Mouse (Mus musculus) neural tube, embryonic 11.5 days (tissue): ENCODE measurements around the gene 1700025G04Rik. TPM values are rescaled to one million over a fixed set of nuclear protein-coding genes. Genes with fewer than 3 reads are reported as not detected.

ENCODE experiments used
- ATAC-seq: fragments of 200-750 bp; cut with Nextera tagmentation; 2 replicates; pipeline ENCODE4 v1.8.0; 2017; ENCODE audit warnings: moderate number of reproducible peaks, mild to moderate bottlenecking, moderate TSS enrichment, moderate library complexity; ENCODE audit not compliant: insufficient read depth, low FRiP score, low TSS enrichment
- DNase-seq: peaks from one replicate; pipeline ENCODE4 v3.0.0-alpha.2; 2015; ENCODE audit warnings: low spot score
- H3K27ac ChIP-seq: fragments of 300-500 bp; sonication (generic); 2 replicates; pipeline ENCODE4 v1.5.1; 2014; ENCODE audit warnings: low read depth, mild to moderate bottlenecking, low read length
- H3K27me3 ChIP-seq: fragments of 300-500 bp; sonication (generic); 2 replicates; pipeline ENCODE4 v1.6.1; 2014; ENCODE audit warnings: mild to moderate bottlenecking, low read length, mixed read lengths; ENCODE audit not compliant: control insufficient read depth, insufficient read depth
- H3K36me3 ChIP-seq: fragments of 300-500 bp; sonication (generic); 2 replicates; pipeline ENCODE4 v1.6.1; 2014; ENCODE audit warnings: mild to moderate bottlenecking, low read length, moderate library complexity, mixed read lengths; ENCODE audit not compliant: control insufficient read depth, insufficient read depth
- H3K4me1 ChIP-seq: fragments of 300-500 bp; sonication (generic); 2 replicates; pipeline ENCODE4 v1.6.1; 2014; ENCODE audit warnings: low read length, mixed read lengths; ENCODE audit not compliant: control insufficient read depth, insufficient read depth
- H3K4me2 ChIP-seq: fragments of 300-500 bp; sonication (generic); 2 replicates; pipeline ENCODE4 v1.6.1; 2014; ENCODE audit warnings: low read depth, mild to moderate bottlenecking, moderate library complexity
- H3K4me3 ChIP-seq: fragments of 300-500 bp; sonication (generic); 2 replicates; pipeline ENCODE4 v1.5.1; 2014; ENCODE audit warnings: low read depth, low read length
- H3K9ac ChIP-seq: fragments of 300-500 bp; sonication (generic); 2 replicates; pipeline ENCODE4 v1.6.1; 2014; ENCODE audit warnings: mild to moderate bottlenecking, low read length
- H3K9me3 ChIP-seq: fragments of 300-500 bp; sonication (generic); 2 replicates; pipeline ENCODE4 v1.6.1; 2016; ENCODE audit warnings: low read length; ENCODE audit not compliant: control insufficient read depth
- WGBS: fragments of 180-500 bp; shearing (Covaris S2); extraction: QIAGEN DNeasy Blood & Tissue Kit; methylation state at CpG from one replicate; pipeline ENCODE4 v1.1.7; 2014; 5-methylcytosine and 5-hydroxymethylcytosine counted together
- polyA plus RNA-seq: library from polyadenylated mRNA; unstranded; fragments of >200 nt; fragmentation: Nextera tagmentation; extraction: Ambion mirVana; gene quantifications from 2 replicates; pipeline ENCODE4 v1.2.1, GENCODE M21; 2014

The 1700025G04Rik gene
- polyA plus RNA-seq, 1 experiment from 2014 or later: 40.7 TPM

GRCm38 (mm10) chr1:151825065-151825464 is 264.9 kb downstream of the 1700025G04Rik start:
- no peak for DNase-seq
- Histone ChIP-seq H3K27ac (no peak overlapping the region), H3K4me1 (no peaks in the 10 kb centered on the region), H3K27me3 (no peaks in the 10 kb centered on the region), H3K4me2 (no peak overlapping the region), H3K9ac (no peak overlapping the region), H3K36me3 (no peaks in the 10 kb centered on the region), H3K9me3 (no peaks in the 10 kb centered on the region), H3K4me3 (no peak overlapping the region)
- ATAC-seq: no peak
- WGBS: 89% methylated on average over 7 of the region's 7 CpGs

- ATAC-seq (no peak), DNase-seq (peak; percentile 69)
- Histone ChIP-seq H3K27ac (no peak overlapping the region), H3K4me1 (no peaks in the 10 kb centered on the region), H3K36me3 (peaks cover 2% of the 10 kb centered on the region), H3K9ac (no peak overlapping the region), H3K9me3 (no peaks in the 10 kb centered on the region), H3K27me3 (no peaks in the 10 kb centered on the region), H3K4me2 (no peak overlapping the region), H3K4me3 (no peak overlapping the region)
- WGBS: 38% methylated on average over 5 of the region's 5 CpGs
These were observed 269.5 kb downstream of the 1700025G04Rik start for GRCm38 (mm10) chr1:151820457-151820856.

GRCm38 (mm10) chr1:151819190-151819589 is 270.7 kb downstream of the 1700025G04Rik start:
- DNase-seq (no peak), ATAC-seq (no peak)
- WGBS: 86% methylated on average over 7 of the region's 7 CpGs
- Histone ChIP-seq H3K27me3 (no peaks in the 10 kb centered on the region), H3K27ac (no peak overlapping the region), H3K9me3 (no peaks in the 10 kb centered on the region), H3K36me3 (peaks cover 2% of the 10 kb centered on the region), H3K9ac (no peak overlapping the region), H3K4me3 (no peak overlapping the region), H3K4me1 (no peaks in the 10 kb centered on the region), H3K4me2 (no peak overlapping the region)

GRCm38 (mm10) chr1:151816051-151816450 is 273.9 kb downstream of the 1700025G04Rik start:
- no peaks in the 10 kb centered on the region for H3K9me3 ChIP-seq
- H3K36me3 ChIP-seq: peaks cover 2% of the 10 kb centered on the region
- no peaks in the 10 kb centered on the region for H3K4me1 ChIP-seq
- DNase-seq (no peak), ATAC-seq (no peak)
- H3K27me3 ChIP-seq: no peaks in the 10 kb centered on the region
- no peak overlapping the region for H3K9ac ChIP-seq
- H3K4me2 ChIP-seq: no peak overlapping the region
- no peak overlapping the region for H3K4me3 ChIP-seq
- no peak overlapping the region for H3K27ac ChIP-seq
- WGBS: 88% methylated on average over 3 of the region's 3 CpGs

- no peaks in the 10 kb centered on the region for H3K27me3 ChIP-seq
- H3K9me3 ChIP-seq: no peaks in the 10 kb centered on the region
- no peaks in the 10 kb centered on the region for H3K4me1 ChIP-seq
- no peak overlapping the region for H3K9ac ChIP-seq
- no peak for ATAC-seq
- H3K27ac ChIP-seq: no peak overlapping the region
- H3K36me3 ChIP-seq: no peaks in the 10 kb centered on the region; the same call in none of the 2 replicates
- no peak overlapping the region for H3K4me3 ChIP-seq
- no peak overlapping the region for H3K4me2 ChIP-seq
- no peak for DNase-seq
- 77% methylated on average over 13 of the region's 13 CpGs for WGBS
These were observed 277.8 kb downstream of the 1700025G04Rik start for GRCm38 (mm10) chr1:151812004-151812712.

- WGBS: 86% methylated on average over 16 of the region's 16 CpGs
- Histone ChIP-seq H3K36me3 (no peaks in the 10 kb centered on the region; the same call in none of the 2 replicates), H3K4me2 (no peak overlapping the region), H3K4me1 (no peaks in the 10 kb centered on the region), H3K9ac (no peak overlapping the region), H3K27ac (no peak overlapping the region), H3K9me3 (no peaks in the 10 kb centered on the region), H3K4me3 (no peak overlapping the region), H3K27me3 (no peaks in the 10 kb centered on the region)
- ATAC-seq (no peak), DNase-seq (no peak)
These were observed 278.5 kb downstream of the 1700025G04Rik start for GRCm38 (mm10) chr1:151811456-151811855.

- DNase-seq (no peak), ATAC-seq (no peak)
- no peaks in the 10 kb centered on the region for H3K4me1 ChIP-seq
- no peaks in the 10 kb centered on the region for H3K9me3 ChIP-seq
- H3K27me3 ChIP-seq: no peaks in the 10 kb centered on the region
- no peaks in the 10 kb centered on the region; the same call in none of the 2 replicates for H3K36me3 ChIP-seq
- H3K9ac ChIP-seq: no peak overlapping the region
- WGBS: 66% methylated on average over 7 of the region's 7 CpGs
- no peak overlapping the region for H3K4me3 ChIP-seq
- H3K4me2 ChIP-seq: no peak overlapping the region
- H3K27ac ChIP-seq: no peak overlapping the region
These were observed 279.1 kb downstream of the 1700025G04Rik start for GRCm38 (mm10) chr1:151810628-151811421.

GRCm38 (mm10) chr1:151807286-151807685 is 282.6 kb downstream of the 1700025G04Rik start:
- 90% methylated on average over 5 of the region's 5 CpGs for WGBS
- Histone ChIP-seq H3K4me3 (no peak overlapping the region), H3K36me3 (no peaks in the 10 kb centered on the region; the same call in 1 of the 2 replicates), H3K27me3 (no peaks in the 10 kb centered on the region), H3K9me3 (no peaks in the 10 kb centered on the region), H3K4me1 (no peaks in the 10 kb centered on the region), H3K4me2 (no peak overlapping the region), H3K9ac (no peak overlapping the region), H3K27ac (no peak overlapping the region)
- ATAC-seq: no peak
- DNase-seq: no peak
